Mouse (Mus musculus): ENCODE data around the gene Gm49321. TPM values are rescaled to one million over a fixed set of nuclear protein-coding genes. Genes with fewer than 3 reads are reported as not detected.
A peak's percentile ranks its signal among the peaks of the same experiment; 100 is the strongest.

The Gm49321 gene
- polyA plus RNA-seq, 1 experiment = not detected

GRCm38 (mm10) chr12:73969142-73969541, 31.7 kb downstream of the Gm49321 start:
- H3K9me3 ChIP-seq = peaks cover 15% of the 10 kb centered on the region
- no peak overlapping the region for H3K4me3 ChIP-seq (replicated peaks)
- peaks cover 17% of the 10 kb centered on the region for H3K4me1 ChIP-seq
- TF ChIP-seq FLI1 (IDR thresholded peaks at IDR 0.05; ENCODE audit: low read length) (no peak), GATA1 (IDR thresholded peaks at IDR 0.05; ENCODE audit: borderline replicate concordance, low read length) (no peak)
- peaks cover 72% of the 10 kb centered on the region for H3K36me3 ChIP-seq (replicated peaks; ENCODE audit: low read length)
- H3K27me3 ChIP-seq (replicated peaks) = no peaks in the 10 kb centered on the region

- Histone ChIP-seq H3K4me3 (replicated peaks) (no peak overlapping the region), H3K36me3 (replicated peaks; ENCODE audit: low read length) (peaks cover 98% of the 10 kb centered on the region)
These were observed 37.1 kb downstream of the Gm49321 start for GRCm38 (mm10) chr12:73974584-73974983.

GRCm38 (mm10) chr12:73978144-73978543, 40.7 kb downstream of the Gm49321 start:
- H3K36me3 ChIP-seq (replicated peaks; ENCODE audit: low read length) = peaks cover 96% of the 10 kb centered on the region
- H3K27me3 ChIP-seq (replicated peaks) = no peaks in the 10 kb centered on the region
- peaks cover 7% of the 10 kb centered on the region; the same call in 1 of the 2 replicates for H3K4me1 ChIP-seq
- H3K9me3 ChIP-seq = no peaks in the 10 kb centered on the region
- no peak overlapping the region for H3K4me3 ChIP-seq (replicated peaks)
- TF ChIP-seq FLI1 (IDR thresholded peaks at IDR 0.05; ENCODE audit: low read length) = no peak

More at GRCm38 (mm10) chr12:73974584-73974983, 37.1 kb downstream of the Gm49321 start:
- Histone ChIP-seq H3K9me3 (peaks cover 15% of the 10 kb centered on the region), H3K4me1 (peaks cover 7% of the 10 kb centered on the region; the same call in 1 of the 2 replicates), H3K27me3 (replicated peaks) (no peaks in the 10 kb centered on the region)
- TF ChIP-seq GATA1 (IDR thresholded peaks at IDR 0.05; ENCODE audit: borderline replicate concordance, low read length) (no peak), FLI1 (IDR thresholded peaks at IDR 0.05; ENCODE audit: low read length) (no peak)

- TF ChIP-seq GATA1 (IDR thresholded peaks at IDR 0.05; ENCODE audit: borderline replicate concordance, low read length) = no peak
- TF ChIP-seq FLI1 (IDR thresholded peaks at IDR 0.05; ENCODE audit: low read length) = no peak
- no peaks in the 10 kb centered on the region for H3K27me3 ChIP-seq (replicated peaks)
- no peak overlapping the region for H3K4me3 ChIP-seq (replicated peaks)
- peaks cover 7% of the 10 kb centered on the region; the same call in 1 of the 2 replicates for H3K4me1 ChIP-seq
- peaks cover 97% of the 10 kb centered on the region for H3K36me3 ChIP-seq (replicated peaks; ENCODE audit: low read length)
- no peaks in the 10 kb centered on the region for H3K9me3 ChIP-seq
These were observed 42.2 kb downstream of the Gm49321 start for GRCm38 (mm10) chr12:73979667-73980066.

GRCm38 (mm10) chr12:73982533-73982932, 45.1 kb downstream of the Gm49321 start:
- peaks cover 7% of the 10 kb centered on the region; the same call in 1 of the 2 replicates for H3K4me1 ChIP-seq
- H3K9me3 ChIP-seq = no peaks in the 10 kb centered on the region
- H3K36me3 ChIP-seq (replicated peaks; ENCODE audit: low read length) = peaks cover 98% of the 10 kb centered on the region
- H3K4me3 ChIP-seq (replicated peaks) = no peak overlapping the region
- TF ChIP-seq FLI1 (IDR thresholded peaks at IDR 0.05; ENCODE audit: low read length) (no peak), GATA1 (IDR thresholded peaks at IDR 0.05; ENCODE audit: borderline replicate concordance, low read length) (no peak)
- H3K27me3 ChIP-seq (replicated peaks) = no peaks in the 10 kb centered on the region

GRCm38 (mm10) chr12:73986299-73986698, 48.8 kb downstream of the Gm49321 start:
- H3K36me3 ChIP-seq (replicated peaks; ENCODE audit: low read length) = peaks cover 71% of the 10 kb centered on the region
- H3K9me3 ChIP-seq = no peaks in the 10 kb centered on the region
- H3K4me1 ChIP-seq = peaks cover 18% of the 10 kb centered on the region
- no peak for TF ChIP-seq FLI1 (IDR thresholded peaks at IDR 0.05; ENCODE audit: low read length)
- TF ChIP-seq GATA1 (IDR thresholded peaks at IDR 0.05; ENCODE audit: borderline replicate concordance, low read length) = no peak
- H3K27me3 ChIP-seq (replicated peaks) = no peaks in the 10 kb centered on the region
- no peak overlapping the region for H3K4me3 ChIP-seq (replicated peaks)

- H3K36me3 ChIP-seq (replicated peaks; ENCODE audit: low read length) = peaks cover 49% of the 10 kb centered on the region
- H3K4me3 ChIP-seq (replicated peaks) = no peak overlapping the region
- no peaks in the 10 kb centered on the region for H3K9me3 ChIP-seq
- H3K4me1 ChIP-seq = peaks cover 18% of the 10 kb centered on the region
- H3K27me3 ChIP-seq (replicated peaks) = peaks cover 1% of the 10 kb centered on the region
- TF ChIP-seq FLI1 (IDR thresholded peaks at IDR 0.05; ENCODE audit: low read length) (no peak), GATA1 (IDR thresholded peaks at IDR 0.05; ENCODE audit: borderline replicate concordance, low read length) (no peak)
These were observed 51.0 kb downstream of the Gm49321 start for GRCm38 (mm10) chr12:73988393-73989008.

- TF ChIP-seq FLI1 (IDR thresholded peaks at IDR 0.05; ENCODE audit: low read length) (no peak), GATA1 (IDR thresholded peaks at IDR 0.05; ENCODE audit: borderline replicate concordance, low read length) (no peak)
- peaks cover 2% of the 10 kb centered on the region; the same call in 1 of the 2 replicates for H3K9me3 ChIP-seq
- H3K36me3 ChIP-seq (replicated peaks; ENCODE audit: low read length) = peaks cover 38% of the 10 kb centered on the region
- peaks cover 7% of the 10 kb centered on the region for H3K27me3 ChIP-seq (replicated peaks)
- H3K4me3 ChIP-seq (replicated peaks) = no peak overlapping the region
- H3K4me1 ChIP-seq = peaks cover 18% of the 10 kb centered on the region
These were observed 52.1 kb downstream of the Gm49321 start for GRCm38 (mm10) chr12:73989594-73989993.

GRCm38 (mm10) chr12:73996906-73997296, 59.4 kb downstream of the Gm49321 start:
- Histone ChIP-seq H3K4me1 (peaks cover 12% of the 10 kb centered on the region), H3K36me3 (replicated peaks; ENCODE audit: low read length) (no peaks in the 10 kb centered on the region), H3K27me3 (replicated peaks) (peaks cover 61% of the 10 kb centered on the region), H3K9me3 (peaks cover 13% of the 10 kb centered on the region), H3K4me3 (replicated peaks) (no peak overlapping the region)
- TF ChIP-seq GATA1 (IDR thresholded peaks at IDR 0.05; ENCODE audit: borderline replicate concordance, low read length) (no peak), FLI1 (IDR thresholded peaks at IDR 0.05; ENCODE audit: low read length) (no peak)

GRCm38 (mm10) chr12:73997297-73998127, 60.1 kb downstream of the Gm49321 start, which contains the start of gene Syt16:
Gene Syt16, plus strand, starts transcription at chr12:73997661.
- Histone ChIP-seq H3K4me1 (peaks cover 12% of the 10 kb centered on the region), H3K27me3 (replicated peaks) (peaks cover 61% of the 10 kb centered on the region), H3K4me3 (replicated peaks) (peak within 1 kb of the TSS; percentile 89), H3K9me3 (peaks cover 13% of the 10 kb centered on the region), H3K36me3 (replicated peaks; ENCODE audit: low read length) (no peaks in the 10 kb centered on the region)
- no peak for TF ChIP-seq FLI1 (IDR thresholded peaks at IDR 0.05; ENCODE audit: low read length)
- TF ChIP-seq GATA1 (IDR thresholded peaks at IDR 0.05; ENCODE audit: borderline replicate concordance, low read length) = no peak

All from megakaryocyte, embryonic 14.5 days (primary cell).